Mouse (Mus musculus) cortical plate, adult 2 months (tissue): Measurements from ENCODE around the gene Auts2.

ENCODE experiments used
- CTCF ChIP-seq: fragments of 200-500 bp; IDR thresholded peaks from 2 replicates; pipeline ENCODE4 v1.5.1; 2011; ENCODE audit warnings: mild to moderate bottlenecking, control low read depth, low read length; ENCODE audit not compliant: insufficient read depth; ENCODE audit errors: extremely low read depth
- POLR2A ChIP-seq: fragments of 200-500 bp; IDR thresholded peaks from 2 replicates; pipeline ENCODE4 v1.6.1; 2011; ENCODE audit warnings: mild to moderate bottlenecking, low read length, control low read depth; ENCODE audit not compliant: insufficient read depth; ENCODE audit errors: extremely low read depth

DNA sequence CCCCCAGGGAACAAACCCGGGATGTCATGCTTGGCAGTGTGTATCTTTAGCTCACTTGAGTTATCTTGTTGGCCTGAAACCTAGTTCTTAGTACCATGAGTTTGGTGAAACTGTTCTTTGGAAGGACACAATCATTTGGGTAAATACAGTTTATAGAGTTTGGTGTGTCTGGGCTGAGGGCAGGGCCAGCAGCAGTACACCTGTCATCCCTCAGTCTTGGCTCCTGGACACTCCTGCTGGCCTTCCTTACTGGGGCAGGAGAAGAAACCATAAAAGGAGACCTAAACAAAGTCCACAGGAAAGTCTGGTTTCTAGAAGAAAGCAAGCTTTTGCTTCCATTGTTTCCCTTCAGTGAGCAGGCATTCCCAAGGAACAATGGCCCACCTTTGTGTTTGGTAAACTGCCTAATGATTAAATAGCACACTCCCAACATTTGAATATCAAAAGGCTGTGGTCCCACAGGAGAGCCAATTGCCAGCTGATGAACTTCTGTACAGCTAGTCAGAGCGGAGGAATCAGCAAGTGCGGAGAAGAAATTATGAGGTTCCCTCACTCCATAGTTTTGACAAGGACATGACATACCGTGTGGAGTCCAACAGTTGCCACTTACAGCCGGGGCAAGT lies 979.4 kb downstream of the Auts2 start:
- TF ChIP-seq POLR2A (no peak), CTCF (no peak)
